Comparison of ENCODE assay signal across 28 mouse cellular contexts in the genomic region with DNA sequence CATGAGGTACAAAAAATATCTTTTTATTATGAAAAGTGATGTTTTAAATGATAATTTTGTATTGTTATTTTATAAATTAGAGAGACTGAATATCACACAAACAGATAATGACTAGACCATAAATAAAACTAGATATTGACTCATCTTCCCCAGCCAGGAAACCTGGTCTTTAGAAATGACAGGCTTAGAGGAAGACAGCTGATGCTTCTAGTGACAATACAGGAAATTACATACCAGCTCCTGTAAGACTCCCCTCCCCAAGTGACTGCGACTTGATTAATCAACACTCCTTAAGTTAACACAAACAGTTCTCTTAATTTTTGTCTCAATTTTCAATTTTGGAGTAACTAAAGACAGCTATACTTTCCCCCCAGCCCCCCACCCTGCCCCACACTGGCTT. TPM values are rescaled to one million over a fixed set of nuclear protein-coding genes. Genes with fewer than 3 reads are reported as not detected.
"Had no signal": no experiment of that assay in that cellular context is flagged by ENCODE, and none has a peak within 500 bp of the region (broad histone marks: within the 10 kb centered on the region; RNA-seq: fewer than 3 reads in every experiment).

No protein-coding gene starts in this region.

- H3K4me3 ChIP-seq: liver, embryonic 15.5 days; lung, embryonic 15.5 days; midbrain, embryonic 10.5 days; midbrain, embryonic 12.5 days; myocyte; neural tube, embryonic 13.5 days; neural tube, embryonic 15.5 days had no signal

- H3K4me1 ChIP-seq: liver, embryonic 15.5 days; lung, embryonic 15.5 days; midbrain, embryonic 10.5 days; midbrain, embryonic 12.5 days; neural tube, embryonic 13.5 days; neural tube, embryonic 15.5 days had no signal

- ATAC-seq: liver, postnatal 0 days; lung, postnatal 0 days; midbrain, embryonic 16.5 days had no signal

- H3K9me3 ChIP-seq: liver, embryonic 15.5 days; lung, embryonic 15.5 days; neural tube, embryonic 15.5 days had no signal

- DNase-seq: liver, postnatal 0 days; lung, adult 2 months; lung, postnatal 14 days; lung, postnatal 36 days; midbrain, embryonic 14.5 days; retina, postnatal 1 day; right cerebral cortex, adult 18-20 months; right cerebral cortex, postnatal 25 days; right cerebral cortex, postnatal 4 days; spleen, adult 18-20 months; thymus, adult 18-20 months; thymus, postnatal 14 days; thymus, postnatal 36 days had no signal

- H3K27me3 ChIP-seq: liver, embryonic 15.5 days; lung, embryonic 15.5 days; midbrain, embryonic 12.5 days; neural tube, embryonic 13.5 days; neural tube, embryonic 15.5 days had no signal

- H3K27ac ChIP-seq: liver, embryonic 15.5 days; lung, embryonic 15.5 days; midbrain, embryonic 10.5 days; midbrain, embryonic 12.5 days; neural tube, embryonic 13.5 days; neural tube, embryonic 15.5 days had no signal

- H3K36me3 ChIP-seq: liver, embryonic 15.5 days; neural tube, embryonic 15.5 days had no signal

RNA-seq across cellular contexts. Expression of a gene that starts 55.1 kb away (rescaled TPM):
- total RNA-seq: megakaryocyte-erythroid progenitor cell, adult 5-6 weeks had no signal
- polyA plus RNA-seq: liver, embryonic 15.5 days; liver, postnatal 0 days; lung, adult 2 months; lung, embryonic 15.5 days; lung, postnatal 0 days; midbrain, embryonic 10.5 days; midbrain, embryonic 12.5 days; midbrain, embryonic 14.5 days; midbrain, embryonic 16.5 days; neural tube, embryonic 11.5 days; neural tube, embryonic 13.5 days; neural tube, embryonic 15.5 days; small intestine, adult 2 months; stomach, embryonic 14.5 days; stomach, embryonic 16.5 days; thymus, postnatal 0 days had no signal
